Mouse (Mus musculus) adrenal gland, adult (tissue): Measurements from ENCODE around the gene Pcyt2.
A peak's percentile ranks its signal among the peaks of the same experiment; 100 is the strongest.

Source experiments
- DNase-seq, 2 experiments: peaks; one replicate each; pipeline ENCODE4 v3.0.0; 2022 to 2023; ENCODE audit warnings: low spot score in 1 of 2; ENCODE audit not compliant: inconsistent age in 2 of 2

Gene Pcyt2

DNA sequence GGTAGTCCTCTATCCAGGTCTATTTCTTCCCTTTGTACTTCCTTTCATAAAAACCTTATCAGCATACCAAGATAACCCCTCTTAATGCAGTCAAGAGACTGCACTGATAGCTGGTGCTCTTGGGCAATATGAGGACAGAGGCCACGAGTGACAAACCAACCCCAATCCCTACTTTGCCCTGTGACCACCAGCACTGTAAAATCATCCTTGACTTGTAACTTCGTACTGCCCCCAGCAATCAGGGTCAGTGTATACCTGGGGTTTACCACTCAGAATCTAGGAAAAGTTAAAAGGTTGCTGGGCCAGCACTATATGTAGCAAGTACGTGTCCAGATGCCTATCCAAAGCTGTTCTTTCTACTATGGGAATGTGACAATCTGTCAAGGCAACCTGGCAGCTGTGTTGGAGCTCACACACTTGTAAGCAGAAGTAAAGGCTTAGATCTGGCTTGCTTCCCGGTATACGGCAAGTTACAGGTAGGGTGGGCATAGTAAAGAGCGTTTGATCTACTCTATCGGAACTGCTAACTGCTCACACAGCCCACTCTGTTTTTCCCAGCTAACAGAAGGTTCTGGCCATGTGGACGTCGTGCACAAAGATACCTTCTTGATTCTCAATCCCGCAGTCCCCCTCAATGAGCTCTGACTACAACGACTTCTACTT lies 45.9 kb downstream of the Pcyt2 start:
- peak in 1 of 2 experiments; percentile 60 for DNase-seq

DNA sequence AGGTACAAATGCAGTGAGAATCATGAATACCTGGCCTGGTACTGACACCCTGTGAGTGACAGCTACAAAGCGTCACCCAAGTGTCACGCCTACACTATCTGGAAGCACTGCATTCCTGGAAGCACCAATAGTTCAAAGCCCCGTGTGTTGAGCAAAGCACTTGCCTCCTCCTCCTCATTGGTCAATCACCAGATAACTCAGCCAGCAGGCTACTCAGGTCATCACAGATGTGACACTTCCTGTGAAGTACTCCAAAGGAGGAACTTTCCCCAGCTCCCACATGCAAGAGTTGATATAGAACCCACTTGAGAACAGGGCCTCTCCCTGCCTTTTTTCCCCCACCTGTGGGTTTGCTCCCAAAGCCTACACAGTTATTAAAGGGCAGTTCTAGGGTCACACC lies 46.6 kb downstream of the Pcyt2 start:
- no peak for DNase-seq

DNA sequence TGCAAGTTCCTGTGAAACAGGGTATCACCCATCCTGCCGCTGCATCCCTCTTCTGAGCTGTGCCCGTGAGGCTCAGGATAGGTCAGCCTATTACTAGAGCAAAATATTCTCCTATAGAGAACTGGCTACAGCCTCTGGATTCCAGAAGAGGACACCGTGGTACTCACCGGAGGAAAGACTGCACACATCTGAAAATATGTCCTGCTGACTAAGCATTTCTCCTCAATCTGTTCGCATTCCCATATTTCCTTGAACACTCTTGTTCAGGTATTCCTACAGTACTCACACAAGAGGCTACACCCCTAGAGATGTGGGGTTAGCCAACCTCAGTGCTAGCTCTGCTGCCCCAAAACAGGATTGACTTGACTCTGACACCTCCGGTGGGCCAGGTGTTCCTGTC lies 49.4 kb downstream of the Pcyt2 start:
- DNase-seq = no peak

DNA sequence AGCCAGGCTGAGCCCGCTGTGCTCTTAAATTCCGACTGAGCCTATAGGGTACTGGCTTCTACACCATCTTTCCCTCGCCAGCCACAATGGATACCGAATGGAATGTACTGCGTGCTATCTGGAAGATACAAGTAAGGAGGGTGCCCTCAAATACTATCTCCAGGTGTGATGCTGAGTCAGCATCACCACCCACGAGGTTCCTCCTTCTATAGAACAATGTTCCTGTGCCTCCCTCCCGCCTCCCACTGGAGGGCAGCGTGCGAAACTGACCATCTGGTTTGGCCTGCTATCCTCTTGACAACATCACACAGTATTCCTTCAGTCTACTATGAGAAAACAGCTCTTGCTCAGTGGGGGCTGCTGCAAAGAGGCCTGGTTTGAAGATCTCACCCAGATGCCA lies 52.6 kb downstream of the Pcyt2 start:
- DNase-seq = no peak

DNA sequence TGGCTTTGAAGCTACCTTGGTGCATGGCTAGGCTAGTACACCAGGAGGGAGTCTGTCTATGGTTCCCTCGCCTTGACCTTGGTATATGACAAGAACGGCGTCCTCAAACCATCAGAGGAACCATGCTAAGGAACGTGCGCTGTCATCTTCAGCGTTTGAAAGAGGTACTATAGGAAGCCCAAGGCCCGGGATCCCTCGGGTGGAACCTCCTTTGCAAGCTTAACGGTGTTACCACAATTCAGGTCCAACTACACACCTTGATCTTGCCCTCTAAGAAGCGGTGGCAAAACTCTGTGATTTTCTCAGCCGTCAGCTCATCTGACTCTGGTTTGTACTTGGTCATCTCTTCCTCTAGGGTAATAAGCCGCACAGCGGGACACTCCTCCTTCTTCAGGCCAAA lies 54.8 kb downstream of the Pcyt2 start:
- DNase-seq = no peak

DNA sequence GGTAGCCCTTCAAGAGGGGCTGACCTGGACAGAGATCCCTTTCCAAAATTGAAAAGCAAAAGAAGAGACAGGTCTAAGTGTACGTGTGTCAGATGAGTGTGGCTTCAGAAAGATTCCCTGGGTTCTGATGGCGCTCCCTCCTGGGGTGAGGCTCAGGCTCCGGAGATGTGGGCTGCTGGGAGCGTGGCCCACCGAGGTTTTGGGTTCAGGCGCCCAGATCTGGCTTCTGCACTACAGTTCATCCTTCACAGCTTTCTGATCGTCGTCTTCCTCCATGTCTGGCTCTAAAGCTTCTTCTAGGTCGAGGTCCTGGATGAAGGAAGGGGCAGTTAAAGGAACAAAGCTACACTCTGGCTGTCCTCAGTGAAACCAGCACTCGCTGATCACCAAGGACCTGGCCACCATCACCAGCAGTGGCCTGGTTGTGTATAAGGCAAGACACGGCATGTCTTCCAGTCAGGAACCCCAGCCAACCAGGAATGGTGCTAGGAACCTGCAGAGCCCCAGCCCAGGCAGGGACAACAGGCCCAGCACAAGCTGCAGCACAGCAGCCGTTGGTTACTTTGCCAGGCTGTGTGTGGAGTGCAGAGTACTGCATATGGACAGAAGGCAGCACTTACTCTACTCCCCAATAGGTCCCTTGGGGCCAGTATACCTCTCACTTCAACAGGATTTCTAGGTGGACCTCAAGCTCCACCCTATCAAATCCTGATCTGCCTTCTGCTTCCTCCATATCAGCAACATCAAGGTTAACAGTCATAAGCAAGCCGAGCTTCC lies 56.6 kb downstream of the Pcyt2 start:
- DNase-seq = no peak
